Mouse (Mus musculus): ENCODE results near the gene Exosc3. TPM values are rescaled to one million over a fixed set of nuclear protein-coding genes. Genes with fewer than 3 reads are reported as not detected.
"Not testable (repeated sequence)": the region's sequence is repeated elsewhere in the genome, so short reads cannot be mapped to it uniquely, and the experiment has no call there.

Exosc3 gene
- polyA plus RNA-seq (2016; fragmentation: Nextera tagmentation; extraction: Ambion mirVana), result 64.4 and 67.8 TPM in 2 replicates

GRCm38 (mm10) chr4:45342286-45343155, at the start of gene Exosc3:
Gene Exosc3 (minus strand): TSS chr4:45342732.
- peak; percentile 86 for ATAC-seq (ENCODE audit: low FRiP score)
- peaks cover 23% of the 10 kb centered on the region for H3K4me1 ChIP-seq
- H3K9me3 ChIP-seq (replicated peaks), result no peaks in the 10 kb centered on the region
- H3K9ac ChIP-seq, result peak within 1 kb of the TSS; percentile 94
- 1% methylated on average over 70 of the region's 76 CpGs for whole genome bisulfite sequencing
- peak within 1 kb of the TSS; percentile 78 for H3K4me2 ChIP-seq (replicated peaks)
- peak within 1 kb of the TSS; percentile 91 for H3K4me3 ChIP-seq
- H3K27me3 ChIP-seq, result no peaks in the 10 kb centered on the region; the same call in 1 of the 2 replicates
- peak within 1 kb of the TSS; percentile 91 for H3K27ac ChIP-seq
- H3K36me3 ChIP-seq, result peaks cover 5% of the 10 kb centered on the region

GRCm38 (mm10) chr4:45392099-45392498, 49.6 kb upstream of the Exosc3 start:
- Histone ChIP-seq H3K27me3 (no peaks in the 10 kb centered on the region), H3K9me3 (replicated peaks) (no peaks in the 10 kb centered on the region), H3K9ac (no peak overlapping the region), H3K4me1 (no peaks in the 10 kb centered on the region), H3K4me2 (replicated peaks) (no peak overlapping the region), H3K27ac (no peak overlapping the region), H3K4me3 (no peak overlapping the region), H3K36me3 (peaks cover 10% of the 10 kb centered on the region; the same call in 1 of the 2 replicates)
- ATAC-seq (ENCODE audit: low FRiP score), result no peak
- WGBS, result 73% methylated on average over 4 of the region's 4 CpGs

- not testable (repeated sequence) for H3K4me3 ChIP-seq; H3K36me3 ChIP-seq; H3K9me3 ChIP-seq (replicated peaks); H3K4me2 ChIP-seq (replicated peaks); H3K27ac ChIP-seq; H3K27me3 ChIP-seq; H3K9ac ChIP-seq; ATAC-seq (ENCODE audit: low FRiP score); H3K4me1 ChIP-seq
- 95% methylated on average over 5 of the region's 5 CpGs for WGBS
Observed at GRCm38 (mm10) chr4:45387296-45387695, 44.8 kb upstream of the Exosc3 start.

GRCm38 (mm10) chr4:45382133-45382532, 39.6 kb upstream of the Exosc3 start:
- not testable (repeated sequence) for H3K4me2 ChIP-seq (replicated peaks); H3K27ac ChIP-seq; H3K27me3 ChIP-seq; H3K9me3 ChIP-seq (replicated peaks); H3K9ac ChIP-seq; ATAC-seq (ENCODE audit: low FRiP score); H3K4me1 ChIP-seq; H3K36me3 ChIP-seq; H3K4me3 ChIP-seq
- 89% methylated on average over 2 of the region's 2 CpGs for WGBS

- peaks cover 11% of the 10 kb centered on the region; the same call in 1 of the 2 replicates for H3K36me3 ChIP-seq
- not testable (repeated sequence) for H3K4me3 ChIP-seq; H3K27me3 ChIP-seq; H3K27ac ChIP-seq; H3K4me1 ChIP-seq; H3K9ac ChIP-seq; H3K9me3 ChIP-seq (replicated peaks); H3K4me2 ChIP-seq (replicated peaks); ATAC-seq (ENCODE audit: low FRiP score)
- 91% methylated on average over 10 of the region's 10 CpGs for WGBS
Observed at GRCm38 (mm10) chr4:45380903-45381580, 38.5 kb upstream of the Exosc3 start.

GRCm38 (mm10) chr4:45376573-45376972, 34.0 kb upstream of the Exosc3 start:
- H3K4me1 ChIP-seq, result no peaks in the 10 kb centered on the region
- H3K4me3 ChIP-seq, result no peak overlapping the region
- H3K9me3 ChIP-seq (replicated peaks), result no peaks in the 10 kb centered on the region
- no peak overlapping the region for H3K4me2 ChIP-seq (replicated peaks)
- peaks cover 51% of the 10 kb centered on the region for H3K36me3 ChIP-seq
- WGBS, result 89% methylated on average over 4 of the region's 4 CpGs
- H3K9ac ChIP-seq, result no peak overlapping the region
- H3K27me3 ChIP-seq, result no peaks in the 10 kb centered on the region
- no peak for ATAC-seq (ENCODE audit: low FRiP score)
- no peak overlapping the region for H3K27ac ChIP-seq

- H3K9ac ChIP-seq, result no peak overlapping the region
- H3K27me3 ChIP-seq, result no peaks in the 10 kb centered on the region
- peaks cover 64% of the 10 kb centered on the region for H3K36me3 ChIP-seq
- WGBS, result 87% methylated on average over 5 of the region's 5 CpGs
- ATAC-seq (ENCODE audit: low FRiP score), result no peak
- no peak overlapping the region for H3K4me3 ChIP-seq
- no peak overlapping the region for H3K4me2 ChIP-seq (replicated peaks)
- H3K4me1 ChIP-seq, result no peaks in the 10 kb centered on the region
- no peaks in the 10 kb centered on the region for H3K9me3 ChIP-seq (replicated peaks)
- no peak overlapping the region for H3K27ac ChIP-seq
Observed at GRCm38 (mm10) chr4:45374879-45375278, 32.3 kb upstream of the Exosc3 start.

GRCm38 (mm10) chr4:45371261-45371660, 28.7 kb upstream of the Exosc3 start:
- 84% methylated on average over 3 of the region's 3 CpGs for WGBS
- Histone ChIP-seq H3K9ac (no peak overlapping the region), H3K36me3 (peaks cover 64% of the 10 kb centered on the region), H3K4me1 (no peaks in the 10 kb centered on the region), H3K4me2 (replicated peaks) (no peak overlapping the region), H3K9me3 (replicated peaks) (no peaks in the 10 kb centered on the region), H3K27ac (no peak overlapping the region), H3K27me3 (no peaks in the 10 kb centered on the region), H3K4me3 (no peak overlapping the region)
- no peak for ATAC-seq (ENCODE audit: low FRiP score)

- no peak for ATAC-seq (ENCODE audit: low FRiP score)
- Histone ChIP-seq H3K36me3 (peaks cover 11% of the 10 kb centered on the region), H3K27ac (no peak overlapping the region), H3K9ac (no peak overlapping the region), H3K9me3 (replicated peaks) (no peaks in the 10 kb centered on the region), H3K4me1 (no peaks in the 10 kb centered on the region), H3K27me3 (no peaks in the 10 kb centered on the region), H3K4me2 (replicated peaks) (no peak overlapping the region), H3K4me3 (no peak overlapping the region)
- 95% methylated on average over 3 of the region's 3 CpGs for WGBS
Observed at GRCm38 (mm10) chr4:45356653-45357052, 14.1 kb upstream of the Exosc3 start.

- H3K27ac ChIP-seq, result peak within 1 kb of the TSS; percentile 91
- 2% methylated on average over 32 of the region's 42 CpGs for WGBS
- ATAC-seq (ENCODE audit: low FRiP score), result peak; percentile 93
- peaks cover 23% of the 10 kb centered on the region for H3K4me1 ChIP-seq
- no peaks in the 10 kb centered on the region for H3K9me3 ChIP-seq (replicated peaks)
- H3K36me3 ChIP-seq, result peaks cover 5% of the 10 kb centered on the region
- H3K4me2 ChIP-seq (replicated peaks), result peak within 1 kb of the TSS; percentile 78
- no peaks in the 10 kb centered on the region; the same call in 1 of the 2 replicates for H3K27me3 ChIP-seq
- H3K9ac ChIP-seq, result peak within 1 kb of the TSS; percentile 94
- peak within 1 kb of the TSS; percentile 91 for H3K4me3 ChIP-seq
Observed at GRCm38 (mm10) chr4:45341669-45342249, 773 bp downstream of the Exosc3 start, which contains the start of gene Dcaf10. Gene Dcaf10 (plus strand): TSS chr4:45342101.

- Histone ChIP-seq H3K36me3 (peaks cover 3% of the 10 kb centered on the region), H3K4me1 (peaks cover 23% of the 10 kb centered on the region), H3K27me3 (no peaks in the 10 kb centered on the region; the same call in 1 of the 2 replicates), H3K9ac (peak overlapping the region; percentile 94; the same call in 1 of the 2 replicates), H3K4me2 (replicated peaks) (peak overlapping the region; percentile 78), H3K27ac (peak overlapping the region; percentile 91), H3K9me3 (replicated peaks) (no peaks in the 10 kb centered on the region), H3K4me3 (peak overlapping the region; percentile 91)
- peak; percentile 14; the same call in 1 of the 2 replicates for ATAC-seq (ENCODE audit: low FRiP score)
- 62% methylated on average over 9 of the region's 9 CpGs for WGBS
Observed at GRCm38 (mm10) chr4:45341226-45341625, 1.3 kb downstream of the Exosc3 start.

- whole genome bisulfite sequencing, result 74% methylated on average over 3 of the region's 3 CpGs
- no peak for ATAC-seq (ENCODE audit: low FRiP score)
- Histone ChIP-seq H3K4me3 (no peak overlapping the region), H3K36me3 (no peaks in the 10 kb centered on the region), H3K4me2 (replicated peaks) (no peak overlapping the region), H3K9ac (no peak overlapping the region), H3K9me3 (replicated peaks) (no peaks in the 10 kb centered on the region), H3K27ac (no peak overlapping the region), H3K27me3 (peaks cover 4% of the 10 kb centered on the region; the same call in 1 of the 2 replicates), H3K4me1 (no peaks in the 10 kb centered on the region)
Observed at GRCm38 (mm10) chr4:45332466-45332865, 10.1 kb downstream of the Exosc3 start.

Measured in hindbrain, embryonic 12.5 days (tissue).